Mouse (Mus musculus): ENCODE measurements around the gene Tbx15. TPM values are rescaled to one million over a fixed set of nuclear protein-coding genes. Genes with fewer than 3 reads are reported as not detected.

Gene Tbx15
- polyA plus RNA-seq, 1 experiment = 1.7 TPM

GRCm38 (mm10) chr3:99247996-99248801 is 8.0 kb downstream of the Tbx15 start:
- peaks cover 16% of the 10 kb centered on the region for H3K27me3 ChIP-seq (ENCODE audit: control insufficient read depth, insufficient read depth, low read length, poor library complexity, severe bottlenecking)

GRCm38 (mm10) chr3:99248831-99249550 is 8.8 kb downstream of the Tbx15 start:
- Histone ChIP-seq H3K4me1 (ENCODE audit: control insufficient read depth, insufficient read depth, low read length) (no peaks in the 10 kb centered on the region), H3K27me3 (ENCODE audit: control insufficient read depth, insufficient read depth, low read length, poor library complexity, severe bottlenecking) (peaks cover 18% of the 10 kb centered on the region), H3K27ac (ENCODE audit: insufficient read depth, low read length) (no peak overlapping the region), H3K4me3 (ENCODE audit: low read depth, low read length) (no peak overlapping the region), H3K9ac (ENCODE audit: low read depth, poor library complexity, severe bottlenecking) (no peak overlapping the region), H3K9me3 (replicated peaks; ENCODE audit: control insufficient read depth, insufficient read depth, low read length, poor library complexity, severe bottlenecking) (no peaks in the 10 kb centered on the region), H3K36me3 (ENCODE audit: control insufficient read depth, insufficient read depth, low read length, poor library complexity, severe bottlenecking) (no peaks in the 10 kb centered on the region)
- TF ChIP-seq CTCF (IDR thresholded peaks at IDR 0.05; ENCODE audit: low read depth, low read length) (no peak), EP300 (IDR thresholded peaks at IDR 0.05; ENCODE audit: insufficient read depth, low read depth, low read length) (no peak), POLR2A (IDR thresholded peaks at IDR 0.05; ENCODE audit: insufficient read depth, low read length) (no peak)

More at GRCm38 (mm10) chr3:99247996-99248801, 8.0 kb downstream of the Tbx15 start:
- Histone ChIP-seq H3K9ac (ENCODE audit: low read depth, poor library complexity, severe bottlenecking) (no peak overlapping the region), H3K4me1 (ENCODE audit: control insufficient read depth, insufficient read depth, low read length) (no peaks in the 10 kb centered on the region), H3K36me3 (ENCODE audit: control insufficient read depth, insufficient read depth, low read length, poor library complexity, severe bottlenecking) (no peaks in the 10 kb centered on the region), H3K4me3 (ENCODE audit: low read depth, low read length) (no peak overlapping the region), H3K9me3 (replicated peaks; ENCODE audit: control insufficient read depth, insufficient read depth, low read length, poor library complexity, severe bottlenecking) (no peaks in the 10 kb centered on the region), H3K27ac (ENCODE audit: insufficient read depth, low read length) (no peak overlapping the region)
- TF ChIP-seq EP300 (IDR thresholded peaks at IDR 0.05; ENCODE audit: insufficient read depth, low read depth, low read length) (0 out of 2 replicates have a peak, but pooled peaks have one; percentile 40), CTCF (IDR thresholded peaks at IDR 0.05; ENCODE audit: low read depth, low read length) (no peak)

- Histone ChIP-seq H3K36me3 (ENCODE audit: control insufficient read depth, insufficient read depth, low read length, poor library complexity, severe bottlenecking) (no peaks in the 10 kb centered on the region), H3K4me3 (ENCODE audit: low read depth, low read length) (no peak overlapping the region), H3K9ac (ENCODE audit: low read depth, poor library complexity, severe bottlenecking) (no peak overlapping the region), H3K27ac (ENCODE audit: insufficient read depth, low read length) (no peak overlapping the region), H3K9me3 (replicated peaks; ENCODE audit: control insufficient read depth, insufficient read depth, low read length, poor library complexity, severe bottlenecking) (no peaks in the 10 kb centered on the region), H3K4me1 (ENCODE audit: control insufficient read depth, insufficient read depth, low read length) (no peaks in the 10 kb centered on the region), H3K27me3 (ENCODE audit: control insufficient read depth, insufficient read depth, low read length, poor library complexity, severe bottlenecking) (peaks cover 23% of the 10 kb centered on the region)
- TF ChIP-seq CTCF (IDR thresholded peaks at IDR 0.05; ENCODE audit: low read depth, low read length) = no peak
- TF ChIP-seq POLR2A (IDR thresholded peaks at IDR 0.05; ENCODE audit: insufficient read depth, low read length) = no peak
- TF ChIP-seq EP300 (IDR thresholded peaks at IDR 0.05; ENCODE audit: insufficient read depth, low read depth, low read length) = no peak
These were observed 9.3 kb downstream of the Tbx15 start for GRCm38 (mm10) chr3:99249551-99249870.

GRCm38 (mm10) chr3:99249906-99250305 is 9.7 kb downstream of the Tbx15 start:
- H3K4me3 ChIP-seq (ENCODE audit: low read depth, low read length) = no peak overlapping the region
- H3K9me3 ChIP-seq (replicated peaks; ENCODE audit: control insufficient read depth, insufficient read depth, low read length, poor library complexity, severe bottlenecking) = no peaks in the 10 kb centered on the region
- H3K36me3 ChIP-seq (ENCODE audit: control insufficient read depth, insufficient read depth, low read length, poor library complexity, severe bottlenecking) = no peaks in the 10 kb centered on the region
- peaks cover 26% of the 10 kb centered on the region for H3K27me3 ChIP-seq (ENCODE audit: control insufficient read depth, insufficient read depth, low read length, poor library complexity, severe bottlenecking)
- H3K9ac ChIP-seq (ENCODE audit: low read depth, poor library complexity, severe bottlenecking) = no peak overlapping the region
- H3K4me1 ChIP-seq (ENCODE audit: control insufficient read depth, insufficient read depth, low read length) = no peaks in the 10 kb centered on the region
- TF ChIP-seq CTCF (IDR thresholded peaks at IDR 0.05; ENCODE audit: low read depth, low read length) = no peak
- TF ChIP-seq POLR2A (IDR thresholded peaks at IDR 0.05; ENCODE audit: insufficient read depth, low read length) = no peak
- no peak for TF ChIP-seq EP300 (IDR thresholded peaks at IDR 0.05; ENCODE audit: insufficient read depth, low read depth, low read length)
- H3K27ac ChIP-seq (ENCODE audit: insufficient read depth, low read length) = no peak overlapping the region

- no peak overlapping the region for H3K9ac ChIP-seq (ENCODE audit: low read depth, poor library complexity, severe bottlenecking)
- H3K4me1 ChIP-seq (ENCODE audit: control insufficient read depth, insufficient read depth, low read length) = no peaks in the 10 kb centered on the region
- H3K27me3 ChIP-seq (ENCODE audit: control insufficient read depth, insufficient read depth, low read length, poor library complexity, severe bottlenecking) = peaks cover 39% of the 10 kb centered on the region
- H3K9me3 ChIP-seq (replicated peaks; ENCODE audit: control insufficient read depth, insufficient read depth, low read length, poor library complexity, severe bottlenecking) = no peaks in the 10 kb centered on the region
- no peaks in the 10 kb centered on the region for H3K36me3 ChIP-seq (ENCODE audit: control insufficient read depth, insufficient read depth, low read length, poor library complexity, severe bottlenecking)
- H3K4me3 ChIP-seq (ENCODE audit: low read depth, low read length) = no peak overlapping the region
- TF ChIP-seq POLR2A (IDR thresholded peaks at IDR 0.05; ENCODE audit: insufficient read depth, low read length) = no peak
- TF ChIP-seq EP300 (IDR thresholded peaks at IDR 0.05; ENCODE audit: insufficient read depth, low read depth, low read length) = no peak
- no peak for TF ChIP-seq CTCF (IDR thresholded peaks at IDR 0.05; ENCODE audit: low read depth, low read length)
- H3K27ac ChIP-seq (ENCODE audit: insufficient read depth, low read length) = no peak overlapping the region
These were observed 11.3 kb downstream of the Tbx15 start for GRCm38 (mm10) chr3:99251271-99252165.

Measured in ES-Bruce4 (cell line).